Mouse (Mus musculus): ENCODE measurements around the gene Megf11.
A peak's percentile ranks its signal among the peaks of the same experiment; 100 is the strongest.
"Not testable (repeated sequence)": the region's sequence is repeated elsewhere in the genome, so short reads cannot be mapped to it uniquely, and the experiment has no call there.

The Megf11 gene

DNA sequence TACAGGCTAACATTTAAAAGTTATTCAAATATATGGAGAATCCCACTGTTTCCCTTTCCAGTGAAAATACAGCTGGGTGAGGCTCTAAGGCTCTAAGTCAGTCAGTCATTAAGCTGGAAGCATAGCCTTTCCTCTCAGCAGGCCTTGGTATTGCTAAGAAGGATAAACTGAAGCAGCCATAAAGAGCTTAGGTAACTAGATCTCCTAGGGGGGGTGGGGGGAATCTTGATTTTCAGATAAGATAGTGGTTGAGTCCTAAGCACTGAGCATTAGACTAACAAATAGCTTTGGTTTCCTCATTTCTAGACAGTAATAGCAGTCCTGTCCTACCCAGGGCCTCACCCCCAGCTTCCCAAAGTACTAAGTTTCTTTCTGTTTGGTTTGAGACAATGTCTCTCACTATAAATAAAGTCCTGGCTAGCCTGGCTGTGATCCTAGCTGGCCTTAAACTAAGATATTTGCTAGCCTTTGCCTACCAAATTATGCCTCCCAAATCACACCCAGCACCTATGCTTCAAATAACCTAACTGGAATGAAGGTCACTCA, 318.1 kb downstream of the Megf11 start:
- DNase-seq, result no peak

DNA sequence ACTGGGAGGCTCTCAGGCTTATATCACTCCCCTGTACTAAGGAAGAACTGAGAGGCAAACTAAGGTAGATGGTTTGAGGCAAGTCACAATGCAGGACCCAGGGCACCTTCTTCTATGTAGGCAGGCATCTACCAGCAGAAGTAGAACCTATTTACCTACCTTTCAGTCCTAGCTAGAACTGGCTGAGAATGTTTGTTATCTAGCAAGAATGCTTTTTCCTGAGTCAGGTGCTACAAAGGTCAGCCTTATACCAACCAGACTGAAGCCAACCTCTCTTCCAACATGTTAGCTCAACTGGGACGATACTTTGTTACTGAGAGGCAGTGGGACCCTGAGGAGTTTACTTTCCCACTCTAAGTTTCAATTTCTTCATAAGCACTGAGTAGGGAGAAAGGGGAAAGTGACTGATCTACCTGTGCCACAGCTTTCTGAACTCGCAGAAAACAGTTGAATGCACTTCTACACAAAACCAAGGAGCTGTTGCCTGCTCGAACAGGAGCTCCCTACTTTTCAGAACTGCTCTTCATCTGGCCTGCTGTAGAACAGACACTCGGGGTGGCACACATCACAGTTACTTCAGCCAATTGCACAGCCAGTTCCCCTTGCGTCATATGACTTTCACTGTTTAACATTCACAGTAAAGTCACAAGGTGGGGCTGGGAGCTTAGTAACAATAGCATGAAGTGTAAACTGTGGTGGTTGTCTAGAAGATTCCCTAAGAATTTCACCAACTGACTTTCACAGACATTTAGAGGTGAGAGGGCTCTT, 318.8 kb downstream of the Megf11 start:
- no peak for DNase-seq

DNA sequence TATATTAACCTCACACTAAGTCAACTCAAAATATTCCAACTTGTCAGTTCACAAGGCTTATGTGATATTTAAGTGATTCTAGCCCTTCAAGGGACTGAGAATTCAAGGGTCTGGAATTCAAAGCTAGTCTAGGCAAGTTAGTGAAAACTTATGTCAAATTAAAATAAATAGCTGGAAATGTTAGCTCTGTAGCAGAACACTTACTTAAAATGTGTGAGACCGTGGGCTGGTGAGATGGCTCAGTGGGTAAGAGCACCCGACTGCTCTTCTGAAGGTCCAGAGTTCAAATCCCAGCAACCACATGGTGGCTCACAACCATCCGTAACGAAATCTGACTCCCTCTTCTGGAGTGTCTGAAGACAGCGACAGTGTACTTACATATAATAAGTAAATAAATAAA, 324.9 kb downstream of the Megf11 start:
- not testable (repeated sequence) for DNase-seq

DNA sequence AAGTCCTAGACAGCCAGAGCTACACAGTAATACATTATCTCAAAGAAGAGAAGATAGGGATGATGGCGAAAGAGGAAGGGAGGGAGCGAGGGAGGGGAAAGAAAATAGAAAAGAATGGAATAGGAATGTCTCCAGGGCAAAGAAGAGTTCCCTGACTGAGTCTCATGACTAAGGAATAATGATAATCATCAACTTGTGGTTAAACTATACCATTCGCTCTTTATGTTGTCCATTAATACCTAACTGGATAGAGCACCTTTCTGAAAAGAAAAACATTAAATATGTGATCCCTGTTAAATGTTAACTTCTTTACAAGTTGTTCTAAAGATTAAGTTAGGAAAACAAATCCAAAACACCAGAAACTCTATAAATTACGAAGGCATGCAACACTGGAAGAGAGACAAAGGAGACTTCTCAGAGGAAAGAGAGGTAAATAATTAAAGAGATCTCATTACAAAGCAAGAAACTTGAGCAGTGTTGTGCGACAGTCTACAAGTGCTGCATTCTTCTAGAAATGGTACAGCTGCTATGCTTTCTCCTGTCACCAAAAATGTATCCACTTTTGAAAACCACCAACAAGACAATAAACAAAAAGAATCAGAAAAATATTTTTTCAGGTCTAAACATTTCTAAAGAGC, 334.2 kb downstream of the Megf11 start:
- DNase-seq, result no peak

DNA sequence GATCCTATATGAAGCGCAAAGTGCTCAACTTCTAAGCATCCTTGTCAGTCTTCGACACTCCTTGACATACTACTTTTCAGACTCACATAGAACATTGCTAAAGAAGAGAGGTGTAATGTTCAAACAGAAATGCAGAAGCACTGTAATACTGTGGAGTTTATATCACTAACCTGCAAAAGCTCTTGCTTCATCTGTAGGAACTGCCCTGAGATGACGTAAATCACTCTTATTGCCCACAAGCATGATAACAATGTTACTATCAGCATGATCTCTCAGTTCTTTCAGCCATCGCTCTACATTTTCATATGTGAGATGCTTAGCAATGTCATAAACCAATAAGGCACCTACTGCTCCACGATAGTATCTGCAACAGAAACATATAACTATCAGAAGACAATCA, 341.0 kb downstream of the Megf11 start:
- DNase-seq, result no peak

GRCm38 (mm10) chr9:64731029-64731560, 345.7 kb downstream of the Megf11 start:
- no peak for DNase-seq

GRCm38 (mm10) chr9:64734166-64734565, 348.7 kb downstream of the Megf11 start:
- no peak for DNase-seq

GRCm38 (mm10) chr9:64734992-64735391, 349.6 kb downstream of the Megf11 start:
- not testable (repeated sequence) for DNase-seq

GRCm38 (mm10) chr9:64736076-64736638, 350.7 kb downstream of the Megf11 start:
- DNase-seq, result no peak

GRCm38 (mm10) chr9:64736639-64737405, 351.4 kb downstream of the Megf11 start:
- DNase-seq, result peak; percentile 31 to 51

- peak; percentile 96 to 97 for DNase-seq
These were observed 352.2 kb downstream of the Megf11 start, which contains the start of gene Rab11a for GRCm38 (mm10) chr9:64737406-64738201. TSS of gene Rab11a (minus strand) at chr9:64737758.

DNA sequence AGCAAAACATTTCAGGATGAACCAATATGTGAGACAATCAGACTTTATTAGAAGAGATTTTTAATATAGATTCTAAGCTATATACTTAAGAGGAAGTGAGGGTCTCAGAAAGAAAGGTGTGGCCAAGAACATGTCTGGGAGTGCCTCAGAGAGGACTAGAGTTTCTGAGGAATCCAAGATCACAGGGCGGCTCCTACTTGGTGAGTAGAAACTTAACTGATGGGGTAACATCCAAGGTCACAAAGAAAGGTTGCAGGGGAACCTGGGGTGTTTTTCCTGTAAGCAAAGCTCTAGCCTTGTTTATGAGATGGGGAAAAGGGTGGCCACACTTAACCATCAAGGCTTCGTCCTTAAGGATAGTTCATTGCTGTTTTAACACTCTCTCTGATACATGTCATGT, 353.6 kb downstream of the Megf11 start:
- DNase-seq, result no peak

DNA sequence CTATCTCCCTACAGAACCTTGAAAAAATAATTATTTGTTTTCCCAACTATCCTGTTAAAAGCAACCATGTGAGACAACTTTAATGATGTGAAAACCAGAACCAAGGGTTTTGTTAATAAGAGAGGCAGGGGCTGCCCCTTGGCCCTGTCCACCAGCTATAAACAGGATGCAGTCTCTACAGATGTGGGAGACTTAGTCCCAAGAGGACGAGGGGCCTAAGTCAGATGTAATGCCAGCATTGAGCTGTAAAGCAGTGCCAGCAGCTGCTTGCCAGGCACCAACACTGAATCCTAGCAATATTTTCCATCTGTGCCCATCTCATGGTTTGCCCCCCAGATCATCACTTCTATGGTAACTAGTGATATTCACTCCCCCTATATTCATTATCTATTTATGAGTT, 357.0 kb downstream of the Megf11 start:
- no peak for DNase-seq

DNA sequence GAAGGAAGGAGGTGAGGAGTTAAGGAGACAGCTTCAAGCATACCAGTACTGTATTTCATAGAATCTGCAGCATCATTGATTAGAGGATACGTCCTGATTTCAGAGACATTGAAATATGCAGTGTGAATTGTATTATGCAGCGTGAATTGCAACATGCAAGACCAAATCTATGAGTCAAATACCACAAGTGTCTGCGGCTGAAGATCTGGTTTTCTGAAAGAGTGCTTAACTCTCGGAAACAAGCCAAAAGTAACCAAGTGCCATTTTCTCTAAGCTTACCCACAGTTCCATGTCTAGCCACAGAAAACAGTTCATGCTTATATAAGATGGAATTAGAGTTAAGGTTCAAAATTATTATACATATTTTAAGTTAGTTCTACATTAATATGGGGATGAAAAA, 362.3 kb downstream of the Megf11 start:
- no peak for DNase-seq

DNA sequence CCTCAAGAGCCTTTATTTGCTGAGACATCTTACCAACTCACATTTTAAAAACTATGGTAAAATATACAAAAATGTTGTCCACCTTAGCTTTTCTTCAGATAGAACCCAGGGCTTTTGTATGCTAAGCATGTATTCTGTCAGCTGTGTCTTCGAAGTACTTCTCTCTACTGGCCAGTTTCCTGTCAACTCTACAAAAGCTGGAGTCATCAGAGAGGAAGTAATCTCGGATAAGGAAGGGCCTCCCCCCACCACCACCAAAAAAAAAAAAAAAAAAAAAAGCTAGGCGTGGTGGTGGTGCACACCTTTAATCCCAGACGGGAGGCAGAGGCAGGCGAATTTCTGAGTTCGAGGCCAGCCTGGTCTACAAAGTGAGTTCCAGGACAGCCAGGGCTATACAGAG, 363.9 kb downstream of the Megf11 start:
- DNase-seq, result no peak

DNA sequence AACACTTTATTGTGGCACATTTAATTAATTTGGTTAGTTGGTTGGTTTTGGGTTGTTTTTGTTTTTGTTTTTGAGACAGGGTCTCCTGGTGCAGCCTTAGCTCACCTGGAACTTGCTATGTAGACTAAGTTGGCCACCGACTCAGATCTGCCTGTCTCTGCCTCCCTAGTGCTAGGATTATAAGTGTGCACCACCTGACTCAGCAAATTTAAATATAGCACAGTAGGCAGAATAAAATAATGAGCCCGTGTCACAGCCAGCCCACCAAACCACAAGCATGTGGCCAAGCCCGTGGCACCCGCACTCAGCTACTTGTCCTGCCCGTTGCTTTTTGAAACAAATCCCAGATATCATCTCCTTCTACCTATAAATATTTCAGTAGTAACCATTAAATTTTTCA, 367.1 kb downstream of the Megf11 start:
- no peak for DNase-seq

DNA sequence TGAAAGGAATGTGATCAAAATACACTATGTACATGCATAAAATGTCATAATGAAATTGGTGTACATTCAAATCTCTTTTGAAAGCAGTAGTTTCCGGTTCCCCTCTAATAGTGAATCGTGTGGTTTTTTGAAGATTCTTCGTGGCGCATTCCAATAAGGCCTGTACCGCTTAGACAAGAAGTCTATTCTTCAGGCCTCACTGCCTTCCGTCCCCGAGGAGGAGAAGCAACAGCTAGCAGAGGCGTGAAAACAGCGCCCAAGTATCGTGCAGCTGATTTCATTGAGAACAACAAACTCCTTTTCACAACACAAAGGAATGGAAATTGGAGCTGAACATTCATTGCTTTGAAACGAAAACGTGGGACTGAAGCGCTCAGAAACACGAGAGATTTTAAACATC, 372.6 kb downstream of the Megf11 start:
- DNase-seq, result no peak

All from cerebellum, postnatal 36 days (tissue).